Mouse (Mus musculus) megakaryocyte, embryonic 14.5 days (primary cell): ENCODE measurements around the gene Zdhhc14.
"Not testable (repeated sequence)": the region's sequence is repeated elsewhere in the genome, so short reads cannot be mapped to it uniquely, and the experiment has no call there.

Experiments
- FLI1 ChIP-seq: IDR thresholded peaks from 2 replicates; pipeline ENCODE4 v1.6.1; 2012; ENCODE audit warnings: low read length, inconsistent platforms, mixed read lengths
- GATA1 ChIP-seq: IDR thresholded peaks from 3 replicates; pipeline ENCODE4 v1.6.1; 2012; ENCODE audit warnings: mixed read lengths, low read length, inconsistent platforms, borderline replicate concordance

- TF ChIP-seq GATA1, FLI1: not testable (repeated sequence)
These were observed 132.5 kb downstream of the Zdhhc14 start for GRCm38 (mm10) chr17:5624815-5625214.
